Mouse (Mus musculus) kidney, postnatal 25 days (tissue): Measurements from ENCODE around the gene Mapkapk3.
"Not testable (repeated sequence)": the region's sequence is repeated elsewhere in the genome, so short reads cannot be mapped to it uniquely, and the experiment has no call there.

Experiments used
- DNase-seq, 2 experiments: peaks; one replicate each; pipeline ENCODE4 v3.0.0; 2021; ENCODE audit warnings: mixed read lengths in 2 of 2

Mapkapk3 gene

DNA sequence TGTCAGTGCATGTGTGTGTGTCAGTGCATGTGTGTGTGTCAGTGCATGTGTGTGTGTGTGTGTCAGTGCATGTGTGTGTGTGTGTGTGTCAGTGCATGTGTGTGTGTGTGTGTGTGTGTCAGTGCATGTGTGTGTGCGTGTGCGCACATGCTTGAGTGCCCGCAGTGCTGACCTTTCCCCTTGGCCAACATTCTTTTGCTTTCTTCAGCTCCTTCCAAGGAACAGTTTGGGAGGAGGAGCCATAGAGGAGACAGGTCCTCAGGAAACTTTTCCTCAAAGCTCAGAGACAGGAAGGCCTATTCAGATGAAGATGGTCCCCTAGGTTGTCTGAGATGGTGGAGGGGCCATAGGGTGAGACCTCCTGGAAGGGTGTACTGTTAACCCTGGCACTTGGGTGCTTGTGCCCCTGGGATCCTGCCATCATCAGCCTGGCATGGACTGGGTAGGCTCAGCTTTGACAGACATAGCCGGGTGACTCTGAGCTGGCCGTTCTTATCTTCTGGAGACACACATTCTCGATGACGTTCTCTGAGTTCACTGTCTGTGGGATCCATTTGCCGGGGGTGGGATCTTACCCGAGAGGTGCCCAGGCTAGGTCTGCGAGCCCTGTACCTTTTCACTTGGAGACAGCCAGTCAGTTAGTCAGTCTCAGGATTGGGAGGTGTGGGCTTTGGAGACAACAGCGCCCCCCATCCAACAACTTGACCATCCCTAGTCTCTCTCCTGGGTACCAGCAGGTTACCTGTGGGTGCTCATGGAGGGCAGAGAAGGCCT is 17.6 kb upstream of the Mapkapk3 start:
- peak in 1 of 2 experiments; percentile 50 for DNase-seq

DNA sequence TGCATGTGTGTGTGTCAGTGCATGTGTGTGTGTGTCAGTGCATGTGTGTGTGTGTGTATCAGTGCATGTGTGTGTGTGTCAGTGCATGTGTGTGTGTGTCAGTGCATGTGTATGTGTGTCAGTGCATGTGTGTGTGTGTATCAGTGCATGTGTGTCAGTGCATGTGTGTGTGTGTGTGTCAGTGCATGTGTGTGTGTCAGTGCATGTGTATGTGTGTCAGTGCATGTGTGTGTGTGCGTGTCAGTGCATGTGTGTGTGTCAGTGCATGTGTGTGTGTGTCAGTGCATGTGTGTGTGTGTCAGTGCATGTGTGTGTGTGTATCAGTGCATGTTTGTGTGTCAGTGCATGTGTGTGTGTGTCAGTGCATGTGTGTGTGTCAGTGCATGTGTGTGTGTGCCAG is 17.0 kb upstream of the Mapkapk3 start:
- not testable (repeated sequence) for DNase-seq

- peak; percentile 47 to 69 for DNase-seq
These were observed 16.2 kb upstream of the Mapkapk3 start for GRCm38 (mm10) chr9:107305601-107306542.

DNA sequence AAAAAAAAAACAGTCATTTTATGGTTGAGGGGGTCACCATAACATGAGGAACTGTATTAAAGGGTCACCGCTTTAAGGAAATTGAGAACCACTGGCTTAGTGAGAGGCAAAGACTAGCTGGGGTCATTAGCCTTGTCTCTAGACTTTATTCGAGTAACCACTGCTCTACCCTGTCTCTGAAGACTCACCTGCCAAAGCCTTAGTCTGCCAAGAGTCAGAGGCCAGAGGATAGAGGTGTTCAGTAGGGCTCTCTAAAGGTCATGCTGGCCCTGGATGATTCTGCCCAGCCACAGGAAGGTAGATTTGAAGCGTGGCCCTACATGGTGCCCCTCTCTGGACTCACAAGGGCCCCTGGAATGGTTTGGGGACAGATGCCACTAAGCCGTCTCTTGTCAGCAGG is 15.3 kb upstream of the Mapkapk3 start:
- no peak for DNase-seq

DNA sequence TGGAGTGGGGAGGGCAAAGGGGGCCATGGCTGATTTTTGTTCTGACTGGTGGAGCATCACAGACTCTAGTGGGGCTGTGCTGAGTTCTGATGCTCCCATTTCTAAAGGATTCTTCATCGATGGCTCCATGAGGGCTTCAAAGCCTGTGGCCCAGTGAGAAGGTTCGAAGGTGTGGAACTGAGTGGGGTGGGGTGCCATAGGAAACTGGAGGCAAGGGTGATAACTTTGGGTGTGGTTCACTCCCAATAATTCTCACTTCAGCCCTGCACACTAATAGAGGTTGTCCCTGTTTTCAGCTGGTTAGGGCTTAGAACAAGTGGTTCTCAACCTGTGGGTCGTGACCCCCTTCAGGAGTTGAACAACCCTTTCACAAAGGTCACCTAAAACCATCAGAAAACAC is 14.7 kb upstream of the Mapkapk3 start:
- DNase-seq, result no peak

GRCm38 (mm10) chr9:107303900-107304299 is 14.2 kb upstream of the Mapkapk3 start:
- DNase-seq, result no peak

- DNase-seq, result no peak
These were observed 13.6 kb upstream of the Mapkapk3 start for GRCm38 (mm10) chr9:107303121-107303820.

DNA sequence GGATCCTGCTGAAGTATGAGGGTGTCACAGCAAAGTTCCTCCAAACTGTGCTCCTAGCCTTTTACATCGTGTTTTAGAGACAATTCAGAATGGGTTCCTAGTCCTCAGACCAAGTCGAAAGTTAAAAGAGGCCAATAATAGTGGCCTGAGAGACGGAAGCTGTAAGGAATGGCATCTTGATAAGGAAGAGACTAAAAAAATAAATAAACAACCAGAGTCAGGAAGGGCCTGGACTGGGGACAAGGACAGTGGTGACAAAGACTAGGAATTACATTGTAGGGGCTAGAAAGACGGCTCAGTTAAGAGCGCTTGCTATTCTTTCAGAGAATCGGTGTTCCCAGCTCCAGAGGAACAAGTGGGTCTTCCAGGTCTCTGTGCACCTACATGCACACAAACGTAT is 12.9 kb upstream of the Mapkapk3 start:
- no peak for DNase-seq

- no peak for DNase-seq
These were observed 12.1 kb upstream of the Mapkapk3 start for GRCm38 (mm10) chr9:107301554-107302331.

DNA sequence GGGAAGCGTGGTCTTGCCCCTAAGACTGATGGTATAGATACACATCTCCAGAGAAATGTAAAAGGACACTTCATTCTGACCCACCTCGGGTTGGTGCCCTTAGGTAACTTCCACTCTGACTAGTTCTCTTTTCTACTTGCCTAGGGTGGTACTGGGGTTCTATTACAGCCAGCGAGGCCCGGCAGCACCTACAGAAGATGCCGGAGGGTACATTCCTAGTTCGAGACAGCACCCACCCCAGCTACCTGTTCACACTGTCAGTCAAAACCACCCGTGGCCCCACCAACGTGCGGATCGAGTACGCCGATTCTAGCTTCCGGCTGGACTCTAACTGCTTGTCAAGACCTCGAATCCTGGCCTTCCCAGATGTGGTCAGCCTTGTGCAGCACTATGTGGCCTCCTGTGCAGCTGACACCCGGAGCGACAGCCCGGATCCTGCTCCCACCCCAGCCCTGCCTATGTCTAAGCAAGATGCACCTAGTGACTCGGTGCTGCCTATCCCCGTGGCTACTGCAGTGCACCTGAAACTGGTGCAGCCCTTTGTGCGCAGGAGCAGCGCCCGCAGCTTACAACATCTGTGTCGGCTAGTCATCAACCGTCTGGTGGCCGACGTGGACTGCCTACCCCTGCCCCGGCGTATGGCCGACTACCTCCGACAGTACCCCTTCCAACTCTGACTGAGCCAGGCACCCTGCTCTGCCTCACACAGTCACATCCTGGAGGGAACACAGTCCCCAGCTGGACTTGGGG is 10.7 kb upstream of the Mapkapk3 start:
- no peak for DNase-seq

- no peak for DNase-seq
These were observed 10.1 kb upstream of the Mapkapk3 start for GRCm38 (mm10) chr9:107299783-107300182.

DNA sequence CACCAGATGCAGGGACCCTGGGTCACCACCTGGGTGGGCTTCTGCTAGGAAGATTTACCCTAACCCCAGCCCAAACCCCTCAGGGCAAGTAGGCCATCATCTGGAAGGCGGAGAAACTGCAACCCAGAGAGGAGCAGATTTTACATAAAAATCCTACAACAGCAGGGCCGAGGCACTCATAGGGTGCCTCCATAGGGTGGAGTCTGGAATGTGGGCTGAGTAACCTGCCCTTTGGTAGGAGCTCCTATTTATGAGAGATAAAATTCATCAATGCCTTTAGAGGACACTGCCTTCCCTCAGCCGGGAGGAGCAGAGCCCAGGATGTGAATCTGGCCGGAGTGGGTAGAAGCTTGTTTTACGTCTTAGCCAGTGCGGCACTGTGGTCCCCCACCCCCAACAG is 9.2 kb upstream of the Mapkapk3 start:
- no peak for DNase-seq

- DNase-seq, result peak; percentile 64 to 79
These were observed 8.5 kb upstream of the Mapkapk3 start for GRCm38 (mm10) chr9:107298059-107298780.

DNA sequence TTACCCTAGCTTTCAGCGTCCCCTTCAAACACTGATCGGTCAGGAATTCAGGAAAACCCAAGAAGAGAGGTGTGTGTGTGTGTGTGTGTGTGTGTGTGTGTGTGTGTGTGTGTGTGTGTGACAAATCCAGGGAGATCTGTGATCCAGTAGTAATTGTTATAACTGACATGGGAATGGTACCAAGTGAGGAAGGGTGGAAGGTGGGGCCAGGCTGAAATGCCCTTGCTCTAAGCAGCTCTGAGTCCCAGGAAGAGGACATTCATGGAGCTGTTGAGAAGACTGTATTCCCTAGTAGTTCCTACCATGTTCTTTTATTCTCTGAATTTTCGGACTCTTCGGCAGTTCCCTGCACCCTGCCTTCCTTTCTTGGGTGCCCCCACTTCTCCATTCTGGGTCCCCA is 8.0 kb upstream of the Mapkapk3 start:
- peak in 1 of 2 experiments; percentile 19 for DNase-seq

GRCm38 (mm10) chr9:107297059-107297458 is 7.4 kb upstream of the Mapkapk3 start:
- DNase-seq, result peak; percentile 43 to 71

GRCm38 (mm10) chr9:107296501-107296965 is 6.9 kb upstream of the Mapkapk3 start:
- DNase-seq, result peak; percentile 97

- DNase-seq, result no peak
These were observed 6.4 kb upstream of the Mapkapk3 start for GRCm38 (mm10) chr9:107296041-107296440.

DNA sequence AAGGTAGTCTGAATTCAATTTTAAA is 6.2 kb upstream of the Mapkapk3 start, which contains the start of gene Cish:
Cish (plus strand) TSS at position 11 of the 25 bp plus-strand sequence.
- DNase-seq, result no peak

DNA sequence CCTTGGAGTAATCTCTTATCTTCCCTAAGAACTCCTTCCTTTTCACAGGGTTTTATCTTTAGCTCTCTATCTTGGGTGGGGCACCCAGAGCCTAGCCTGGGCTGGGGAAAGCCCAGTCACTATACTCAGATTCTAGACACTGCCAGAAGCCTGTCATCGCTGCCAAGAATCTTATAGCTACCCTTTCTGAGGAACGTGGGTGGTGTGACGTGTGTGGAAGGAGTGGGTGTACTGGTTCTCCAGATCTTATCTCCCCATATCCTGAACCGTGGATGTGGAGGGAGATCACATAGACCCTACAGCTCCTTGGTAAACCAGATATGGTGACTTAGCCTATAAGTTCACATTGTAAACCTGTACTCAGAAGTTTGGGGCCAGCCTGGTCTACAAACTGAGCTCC is 5.9 kb upstream of the Mapkapk3 start:
- no peak for DNase-seq

DNA sequence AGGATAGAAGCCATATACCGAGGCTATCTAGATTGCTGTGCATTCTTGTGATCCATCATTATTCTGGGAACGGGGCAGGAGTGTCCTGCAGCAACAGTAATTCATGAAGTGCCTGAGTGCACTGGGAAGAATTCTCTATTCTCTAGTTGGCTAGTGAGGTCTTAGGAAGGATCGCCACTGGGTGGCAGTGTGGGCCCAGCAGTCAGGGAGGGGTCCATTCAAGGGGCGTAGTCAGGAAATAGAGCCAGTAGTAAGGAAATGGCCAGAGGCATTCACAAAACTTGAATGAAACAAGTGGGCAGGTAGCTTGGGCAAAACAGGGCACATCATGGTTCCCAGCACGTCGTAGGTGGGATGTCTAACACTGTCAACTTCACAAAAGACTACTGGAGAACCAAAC is 4.6 kb upstream of the Mapkapk3 start:
- DNase-seq, result peak; percentile 87 to 92

DNA sequence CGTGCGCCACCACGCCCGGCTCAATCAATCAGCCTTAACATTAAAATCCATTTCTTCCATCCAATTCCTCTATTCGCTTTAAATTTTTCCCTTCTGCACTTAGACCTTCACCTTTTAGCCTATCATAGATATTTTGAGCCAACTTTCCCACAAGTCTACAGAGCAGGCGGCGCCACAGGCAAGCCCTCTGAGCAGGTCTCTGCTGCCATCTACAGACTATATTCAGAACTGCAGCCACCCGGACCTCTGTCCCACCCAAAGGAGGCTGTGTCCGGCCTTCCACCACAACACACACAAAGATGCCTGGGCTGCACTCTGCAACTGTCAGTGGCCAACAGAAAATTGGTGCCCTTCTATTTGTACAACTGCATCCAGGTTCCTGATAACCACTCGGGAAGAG is 1.2 kb upstream of the Mapkapk3 start:
- peak; percentile 84 to 89 for DNase-seq
